Mouse (Mus musculus): Measurements from ENCODE around the gene Inpp5a. TPM values are rescaled to one million over a fixed set of nuclear protein-coding genes. Genes with fewer than 3 reads are reported as not detected.
A peak's percentile ranks its signal among the peaks of the same experiment; 100 is the strongest.

The Inpp5a gene
- total RNA-seq, 2 experiments from 2014 or later = 183 to 186 TPM

- no peak for DNase-seq
Measured at GRCm38 (mm10) chr7:139479077-139479476, 90.2 kb downstream of the Inpp5a start.

GRCm38 (mm10) chr7:139479626-139480025, 90.7 kb downstream of the Inpp5a start:
- no peak for DNase-seq

- DNase-seq = peak; percentile 58
Measured at GRCm38 (mm10) chr7:139484206-139484955, 95.5 kb downstream of the Inpp5a start.

GRCm38 (mm10) chr7:139489721-139490211, 100.9 kb downstream of the Inpp5a start:
- no peak for DNase-seq

GRCm38 (mm10) chr7:139492351-139492750, 103.4 kb downstream of the Inpp5a start:
- DNase-seq = no peak

- DNase-seq = no peak
Measured at GRCm38 (mm10) chr7:139492946-139493345, 104.0 kb downstream of the Inpp5a start.

GRCm38 (mm10) chr7:139495791-139496190, 106.9 kb downstream of the Inpp5a start:
- DNase-seq = peak; percentile 21

GRCm38 (mm10) chr7:139498038-139498625, 109.2 kb downstream of the Inpp5a start:
- no peak for DNase-seq

GRCm38 (mm10) chr7:139504064-139504463, 115.2 kb downstream of the Inpp5a start:
- no peak for DNase-seq

- DNase-seq = no peak
Measured at GRCm38 (mm10) chr7:139506677-139507412, 117.9 kb downstream of the Inpp5a start.

GRCm38 (mm10) chr7:139508938-139509337, 120.0 kb downstream of the Inpp5a start:
- DNase-seq = no peak

GRCm38 (mm10) chr7:139515959-139516660, 127.2 kb downstream of the Inpp5a start:
- DNase-seq = peak; percentile 80

GRCm38 (mm10) chr7:139516661-139517016, 127.7 kb downstream of the Inpp5a start:
- no peak for DNase-seq

GRCm38 (mm10) chr7:139518352-139518751, 129.4 kb downstream of the Inpp5a start:
- no peak for DNase-seq

GRCm38 (mm10) chr7:139528309-139529076, 139.6 kb downstream of the Inpp5a start:
- no peak for DNase-seq

GRCm38 (mm10) chr7:139529208-139529607, 140.3 kb downstream of the Inpp5a start:
- DNase-seq = no peak

- no peak for DNase-seq
Measured at GRCm38 (mm10) chr7:139530591-139531427, 141.9 kb downstream of the Inpp5a start.

GRCm38 (mm10) chr7:139531428-139531801, 142.5 kb downstream of the Inpp5a start:
- DNase-seq = no peak

GRCm38 (mm10) chr7:139536331-139536730, 147.4 kb downstream of the Inpp5a start:
- DNase-seq = peak; percentile 78

- no peak for DNase-seq
Measured at GRCm38 (mm10) chr7:139536831-139537230, 147.9 kb downstream of the Inpp5a start.

GRCm38 (mm10) chr7:139537831-139538230, 148.9 kb downstream of the Inpp5a start:
- DNase-seq = no peak

Data from heart, postnatal 4 days (tissue).